Mouse (Mus musculus) thymus, postnatal 14 days (tissue): ENCODE measurements around the gene Dhx30.
"Not testable (repeated sequence)": the region's sequence is repeated elsewhere in the genome, so short reads cannot be mapped to it uniquely, and the experiment has no call there.

ENCODE experiments used
- DNase-seq: peaks from one replicate; pipeline ENCODE4 v3.0.0; 2021

Gene Dhx30

DNA sequence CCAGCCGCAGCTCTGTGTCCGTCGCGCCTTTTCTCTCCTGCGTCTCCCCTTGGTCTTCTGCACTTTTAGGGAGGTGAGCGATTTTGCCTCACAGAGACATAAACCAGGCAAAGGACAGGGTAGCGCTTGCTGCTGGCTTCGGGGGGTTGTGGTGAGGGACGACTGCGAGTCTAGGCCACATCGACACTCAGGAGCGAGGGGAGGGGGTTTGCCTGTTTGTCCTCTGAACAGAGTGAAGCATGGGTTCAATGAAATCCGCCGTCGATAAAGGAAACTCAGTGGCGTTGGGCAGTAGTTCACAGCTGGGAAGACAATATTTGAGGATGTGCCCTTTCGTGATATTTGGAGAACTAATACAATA, at the start of gene Dhx30:
TSS of gene Dhx30 (minus strand) at position 52 of the 361 bp plus-strand sequence.
- DNase-seq = no peak

DNA sequence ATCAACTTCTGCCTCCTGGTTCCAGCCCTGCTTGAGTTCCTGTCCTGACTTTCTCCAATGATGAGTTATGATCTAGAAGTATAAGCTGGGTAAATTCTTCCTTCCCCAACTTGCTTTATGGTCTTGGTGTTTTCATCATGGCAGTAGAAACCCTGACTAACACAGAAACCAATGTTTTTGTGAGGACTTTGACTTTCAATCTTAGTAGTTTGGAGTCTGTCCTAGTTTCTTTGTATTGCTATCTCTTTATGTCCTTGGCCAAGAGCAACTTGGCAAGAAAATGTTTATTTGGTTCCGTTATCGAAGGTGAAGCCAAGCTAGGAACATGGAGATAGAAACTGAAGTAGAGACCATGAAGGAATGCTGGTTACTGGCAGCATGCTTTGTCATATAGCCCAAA, 45.4 kb upstream of the Dhx30 start:
- no peak for DNase-seq

DNA sequence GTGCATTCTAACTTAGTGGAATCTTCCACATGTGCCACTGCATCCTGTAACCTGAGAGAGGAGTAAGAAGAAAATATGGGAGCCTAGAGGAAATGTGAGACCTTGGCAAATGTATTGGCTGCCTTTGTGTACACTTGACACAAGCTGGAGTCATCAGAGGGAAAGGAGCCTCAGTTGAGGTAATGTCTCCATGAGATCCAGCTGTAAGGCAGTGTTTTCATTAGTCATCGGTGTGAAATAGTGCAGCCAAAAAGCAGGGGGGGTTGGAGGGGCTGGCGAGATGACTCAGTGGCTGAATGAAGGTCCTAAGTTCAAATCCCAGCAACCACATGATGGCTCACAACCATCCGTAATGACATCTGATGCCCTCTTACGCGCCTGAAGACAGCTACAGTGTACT, 44.8 kb upstream of the Dhx30 start:
- no peak for DNase-seq

GRCm38 (mm10) chr9:110160486-110160885, 42.9 kb upstream of the Dhx30 start:
- DNase-seq = not testable (repeated sequence)

DNA sequence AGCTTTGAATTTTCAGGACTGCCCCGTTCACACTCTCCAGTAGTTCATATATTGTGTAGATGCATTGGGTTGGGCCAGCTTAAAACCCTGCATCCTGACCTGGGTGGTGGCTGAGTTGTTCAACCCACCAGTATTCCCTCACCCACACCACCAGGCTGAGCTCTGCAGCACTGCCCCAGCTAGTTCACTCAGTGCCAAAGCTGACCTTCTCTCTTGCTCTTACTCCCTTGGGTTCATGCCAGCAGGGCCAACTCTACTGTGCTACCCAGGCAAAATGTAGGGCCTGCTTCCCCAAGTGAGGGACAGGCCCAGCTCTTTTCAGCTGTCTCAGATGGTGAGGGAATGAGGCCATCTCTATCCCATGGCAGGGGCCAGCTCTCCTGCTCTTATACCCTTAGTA, 41.4 kb upstream of the Dhx30 start:
- no peak for DNase-seq

DNA sequence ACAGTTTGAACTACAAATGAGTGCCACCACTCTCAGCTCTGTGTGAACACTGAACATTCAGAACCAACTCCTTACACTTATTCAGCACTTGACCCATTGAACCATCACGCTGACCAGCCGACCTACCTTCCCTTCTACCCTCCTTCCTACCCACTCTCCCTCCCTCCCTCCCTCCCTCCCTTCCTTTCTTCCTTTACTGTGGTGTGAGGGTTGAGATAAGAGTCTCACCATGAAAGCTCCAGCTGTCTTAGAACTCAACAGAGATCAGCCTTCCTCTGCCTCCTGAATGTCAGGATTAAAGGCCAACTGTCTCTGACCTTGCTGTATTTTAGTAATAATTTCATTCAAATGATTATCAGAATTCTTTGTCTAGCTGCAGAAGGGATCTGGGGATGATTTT, 31.0 kb upstream of the Dhx30 start:
- DNase-seq = no peak

DNA sequence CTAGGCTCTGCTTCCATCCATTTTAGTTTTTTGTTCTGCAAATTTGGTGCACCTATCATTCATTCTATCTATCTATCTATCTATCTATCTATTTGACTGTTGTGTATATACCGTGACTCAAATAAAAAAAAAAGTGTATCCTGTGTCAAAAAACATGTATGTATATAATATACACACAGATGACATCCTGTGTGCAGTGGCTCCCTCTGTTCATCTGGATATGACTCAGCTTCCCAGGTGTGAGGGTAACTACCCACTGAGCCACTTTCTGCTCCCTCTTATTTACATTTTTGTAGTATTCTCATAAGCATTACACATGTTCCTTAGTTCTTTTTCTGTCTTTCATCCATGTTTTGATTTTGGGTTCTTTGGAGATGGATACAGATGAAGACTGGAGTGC, 24.5 kb upstream of the Dhx30 start:
- no peak for DNase-seq

DNA sequence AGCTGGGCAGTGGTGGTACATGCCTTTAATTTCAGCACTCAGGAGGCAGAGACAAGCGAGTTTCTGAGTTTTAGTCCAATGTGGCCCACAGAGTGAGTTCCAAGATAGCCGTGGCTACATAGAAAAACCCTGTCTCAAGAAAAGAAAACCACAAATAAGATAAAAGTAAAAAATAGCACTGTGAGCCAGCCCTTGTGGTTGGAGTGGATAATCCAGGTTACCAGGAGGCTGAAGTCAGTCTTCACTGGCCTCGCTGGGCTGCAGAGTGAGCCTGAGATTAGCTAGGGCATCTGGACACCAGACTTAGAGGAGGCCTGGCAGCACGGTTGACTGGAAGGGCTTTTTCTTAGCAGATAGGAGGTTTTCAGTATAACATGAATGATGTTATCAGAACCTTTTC, 21.5 kb upstream of the Dhx30 start:
- DNase-seq = no peak

GRCm38 (mm10) chr9:110134176-110134575, 16.5 kb upstream of the Dhx30 start:
- no peak for DNase-seq

GRCm38 (mm10) chr9:110132921-110133320, 15.3 kb upstream of the Dhx30 start:
- DNase-seq = no peak

DNA sequence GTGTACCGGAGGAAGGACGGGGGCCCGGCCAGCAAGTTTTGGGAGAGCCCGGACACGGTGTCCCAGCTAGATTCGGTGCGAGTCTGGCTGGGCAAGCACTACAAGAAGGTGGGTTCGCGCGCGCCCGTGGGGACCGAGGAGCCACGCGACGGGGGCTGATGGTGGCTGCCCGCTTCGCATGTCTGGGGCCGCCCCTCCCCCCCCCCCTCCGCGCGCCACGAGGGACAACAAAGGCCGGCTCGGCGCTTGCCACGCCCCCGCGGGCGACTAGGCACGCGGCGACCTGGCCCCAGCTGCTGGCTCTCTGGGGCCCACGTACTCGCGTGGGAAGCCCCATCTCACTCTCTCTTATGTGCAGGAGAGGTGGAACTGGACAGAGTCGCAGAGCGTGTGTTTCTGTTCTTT, 14.6 kb upstream of the Dhx30 start:
- DNase-seq = no peak

GRCm38 (mm10) chr9:110131525-110132197, 14.0 kb upstream of the Dhx30 start:
- DNase-seq = peak; percentile 100

DNA sequence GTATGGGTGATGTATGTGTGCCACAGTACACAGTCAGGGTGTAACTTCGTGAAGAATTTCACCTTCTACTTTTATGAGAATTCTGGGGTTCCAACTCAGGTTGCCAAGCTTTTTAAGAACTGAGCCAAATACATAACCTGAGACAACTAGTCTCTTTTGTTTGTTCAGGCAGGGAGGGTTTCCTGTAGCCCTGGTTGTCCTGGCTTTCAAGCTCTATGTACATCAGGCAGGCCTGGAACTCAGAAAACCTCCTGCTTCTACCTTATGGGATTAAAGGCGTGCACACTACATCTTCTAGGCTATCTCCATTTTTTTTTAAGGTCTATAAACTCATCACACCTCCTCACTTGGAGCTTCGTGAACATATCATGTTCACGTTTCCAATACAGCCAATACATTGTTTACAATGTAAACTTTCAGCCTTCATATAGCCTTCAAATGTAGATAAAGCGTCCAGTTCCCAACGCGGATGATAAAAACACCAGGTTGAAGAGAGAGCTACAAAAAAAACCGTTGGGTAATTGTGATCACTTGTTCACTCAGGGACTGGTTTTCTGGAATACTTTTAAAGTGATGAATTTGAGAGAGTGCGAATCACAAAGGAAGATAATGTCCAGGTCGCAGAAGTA, 13.4 kb upstream of the Dhx30 start:
- DNase-seq = peak; percentile 17

GRCm38 (mm10) chr9:110124008-110124540, 6.4 kb upstream of the Dhx30 start:
- DNase-seq = not testable (repeated sequence)

DNA sequence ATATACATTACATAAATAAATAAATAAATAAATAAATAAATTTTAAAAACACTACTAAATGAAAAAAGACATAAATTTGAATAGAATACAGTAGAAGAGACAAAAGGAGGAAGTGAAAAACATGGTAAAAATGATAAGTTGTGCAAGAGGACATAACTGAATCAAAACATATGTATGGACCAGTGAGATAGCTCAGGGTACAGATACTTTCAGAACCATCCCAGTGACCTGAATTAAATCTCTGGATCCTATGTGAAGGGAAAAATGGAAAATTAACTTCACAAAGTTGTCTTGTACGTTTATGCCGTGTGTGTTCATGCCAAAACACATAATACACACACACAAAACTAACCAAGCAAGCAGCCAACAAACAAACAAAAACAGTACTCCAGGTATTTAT, 5.7 kb upstream of the Dhx30 start:
- DNase-seq = no peak

DNA sequence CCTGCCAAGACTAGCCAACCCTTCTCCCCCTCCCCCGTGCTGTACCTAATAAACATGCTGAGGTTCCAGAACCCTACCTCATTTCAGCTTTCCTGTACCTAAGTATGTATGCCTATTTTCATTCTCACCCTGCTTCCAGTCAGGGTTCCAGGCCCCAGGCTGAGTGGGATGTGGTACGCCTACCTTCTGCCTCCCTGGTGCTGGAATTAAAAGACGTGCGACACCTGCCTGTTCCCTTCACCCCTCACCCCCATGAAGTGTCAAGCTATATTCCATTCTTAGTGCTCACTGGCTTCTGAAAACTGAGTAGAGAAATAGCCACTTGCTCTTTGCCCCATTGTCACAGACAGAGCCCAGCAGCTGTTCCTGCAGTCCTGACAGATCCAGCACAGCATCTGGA, 3.8 kb upstream of the Dhx30 start:
- DNase-seq = no peak

GRCm38 (mm10) chr9:110118249-110118648, 619 bp upstream of the Dhx30 start:
- no peak for DNase-seq

DNA sequence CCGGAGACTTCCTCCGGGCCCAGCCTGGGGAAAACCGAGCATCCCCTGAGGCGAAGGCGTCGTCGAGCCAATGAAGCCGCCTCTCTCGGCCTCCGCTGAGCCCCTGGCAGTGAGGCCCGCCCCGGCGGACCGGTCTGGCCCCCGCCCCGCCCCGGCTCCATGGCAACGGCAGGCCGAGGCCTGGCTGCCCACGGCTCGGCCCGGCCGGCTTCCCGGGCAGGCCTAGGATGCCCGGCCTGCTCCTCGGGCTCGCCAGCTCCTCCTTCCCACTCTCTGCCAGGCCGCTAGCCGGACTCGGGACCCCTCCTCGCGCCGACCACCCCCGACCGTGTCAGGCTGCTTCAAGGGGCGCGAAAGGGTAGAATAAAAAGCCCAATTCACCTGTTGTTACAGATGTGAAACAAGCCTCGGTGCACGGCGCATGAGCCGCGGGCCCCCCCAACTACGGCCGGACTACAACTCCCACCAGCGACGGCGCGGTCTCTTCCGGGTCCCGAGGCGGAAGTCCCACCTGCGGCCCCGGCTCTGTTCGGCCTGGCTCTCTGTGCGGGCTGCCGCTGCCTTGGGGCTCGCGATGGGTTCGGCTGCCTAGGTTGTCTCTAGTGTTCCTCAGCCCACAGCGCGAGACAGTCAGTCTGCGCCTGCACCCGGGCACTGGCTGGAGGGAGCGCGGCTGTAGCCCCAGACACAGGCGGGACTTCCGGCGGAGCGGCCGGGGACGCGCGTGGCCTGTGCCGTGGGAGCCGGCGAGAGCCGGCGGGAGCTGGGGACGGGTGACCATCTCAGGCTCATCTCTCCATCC, 452 bp downstream of the Dhx30 start, which contains the start of gene Smarcc1:
TSS of gene Smarcc1 (plus strand) at position 732 of the 802 bp plus-strand sequence.
- peak; percentile 90 for DNase-seq

GRCm38 (mm10) chr9:110116353-110116976, 1.2 kb downstream of the Dhx30 start:
- DNase-seq = no peak

DNA sequence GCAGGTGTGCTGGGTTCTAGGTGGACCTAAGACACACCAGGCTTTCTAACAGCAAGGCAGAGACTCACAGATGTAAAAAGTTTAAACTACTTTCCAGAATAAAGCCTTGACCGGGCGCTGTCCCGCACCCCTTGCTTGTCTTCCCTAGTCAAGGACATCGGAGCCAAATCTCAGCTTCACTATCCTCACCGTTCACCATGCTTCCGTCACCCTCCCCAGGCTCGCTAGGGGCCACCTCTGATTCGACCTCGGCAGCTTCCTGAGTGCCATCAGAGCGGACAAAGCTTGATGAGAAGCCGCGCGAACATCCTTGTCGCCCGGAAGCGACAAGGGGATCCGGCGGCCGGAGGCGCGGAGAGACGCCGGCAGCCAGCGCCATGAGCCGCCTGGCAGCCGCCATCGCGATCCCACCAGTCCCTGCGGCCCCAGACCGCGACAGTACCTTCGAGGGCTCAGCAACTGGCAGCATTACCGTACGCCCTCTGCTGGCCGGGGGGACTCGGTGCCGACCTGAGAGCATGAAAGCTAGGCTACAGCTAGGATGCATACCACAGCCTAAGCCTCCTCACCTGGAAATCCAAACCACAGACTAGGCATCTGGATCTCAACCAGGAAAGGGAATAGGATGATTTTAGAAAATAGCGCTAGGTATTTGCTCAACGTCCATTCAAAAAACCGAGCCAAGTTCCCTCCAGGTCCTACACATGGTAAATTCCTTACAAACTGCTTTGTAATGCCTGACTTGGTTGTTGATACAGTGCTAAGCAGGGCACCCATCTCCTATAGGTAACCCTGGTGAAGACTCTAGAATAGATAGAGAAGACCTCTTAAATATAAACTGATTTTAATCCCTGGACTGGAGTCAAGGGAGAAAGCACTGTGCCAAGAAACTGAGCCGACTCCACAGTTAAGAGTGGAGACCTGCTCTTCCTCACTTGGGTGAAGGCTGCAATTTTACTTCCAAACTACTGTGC, 16.7 kb downstream of the Dhx30 start:
- peak; percentile 95 for DNase-seq

DNA sequence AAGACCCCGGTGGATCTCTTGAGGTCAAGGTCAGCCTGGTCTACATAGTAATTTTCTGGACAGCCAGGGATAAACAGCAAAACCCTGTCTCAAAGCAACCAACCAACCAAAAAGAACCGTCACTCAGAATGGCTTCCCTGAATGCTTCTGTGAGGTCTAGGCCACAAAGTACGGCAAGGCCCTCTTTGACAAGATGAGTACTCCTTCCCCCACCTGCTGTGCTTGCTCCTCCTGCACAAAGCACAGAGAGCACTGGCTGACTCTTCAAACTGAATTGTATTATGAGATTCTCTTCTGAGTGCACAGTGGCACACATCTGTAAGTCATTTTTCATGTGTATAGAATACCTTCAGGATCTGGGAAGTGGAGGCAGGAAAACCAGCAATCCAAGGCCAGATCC, 19.8 kb downstream of the Dhx30 start:
- no peak for DNase-seq

DNA sequence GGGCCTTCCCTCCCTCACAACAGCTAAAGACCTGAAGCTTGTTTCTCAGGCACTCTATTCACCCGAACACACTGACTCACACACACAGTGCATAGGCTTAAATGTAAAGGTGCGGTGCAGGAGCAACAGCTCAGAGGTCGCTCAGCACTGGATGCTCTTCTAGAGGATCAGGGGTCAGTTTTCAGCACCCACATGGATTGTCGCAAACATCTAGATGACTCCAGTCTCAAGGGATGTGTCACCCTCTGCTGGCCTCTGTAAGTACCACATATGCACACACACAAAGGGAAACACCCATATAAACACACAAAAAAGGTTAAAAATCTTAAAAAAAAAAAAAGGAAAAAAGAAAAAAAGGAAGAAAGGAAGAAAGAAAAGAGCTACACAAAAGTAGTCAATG, 22.9 kb downstream of the Dhx30 start:
- no peak for DNase-seq
